Mouse (Mus musculus) small intestine, adult 10 weeks (tissue): ENCODE measurements around the gene Lingo4. TPM values are rescaled to one million over a fixed set of nuclear protein-coding genes. Genes with fewer than 3 reads are reported as not detected.

ENCODE experiments used
- polyA plus RNA-seq: library from polyadenylated mRNA; stranded (reverse); fragments of 350-450 nt; fragmentation: Illumina TruSeq; extraction: RNeasy Lipid Tissue Mini Kit (QIAGEN cat#74804); gene quantifications from one replicate; pipeline ENCODE4 v1.2.3, GENCODE M21; 2014; ENCODE audit warnings: low replicate concordance

The Lingo4 gene
- 0.19 TPM for polyA plus RNA-seq

GRCm38 (mm10) chr3:94398217-94398616 is at the start of gene Lingo4:
Gene Lingo4 (plus strand): TSS chr3:94398517.

GRCm38 (mm10) chr3:94362138-94362537 is 36.2 kb upstream of the Lingo4 start, which contains the start of gene C2cd4d:
Gene C2cd4d (plus strand): TSS chr3:94362438.

GRCm38 (mm10) chr3:94372641-94373040 is 25.7 kb upstream of the Lingo4 start, which contains the start of gene Rorc:
Gene Rorc (plus strand): TSS chr3:94372794.

GRCm38 (mm10) chr3:94413031-94413679 is 14.8 kb downstream of the Lingo4 start, which contains the start of gene Tdrkh:
Gene Tdrkh (plus strand): TSS chr3:94413273.

GRCm38 (mm10) chr3:94442951-94443596 is 44.8 kb downstream of the Lingo4 start, which contains the start of gene Mrpl9:
Gene Mrpl9 (plus strand): TSS chr3:94443318.

GRCm38 (mm10) chr3:94443597-94443964 is 45.3 kb downstream of the Lingo4 start, which contains the start of gene Oaz3:
Gene Oaz3 (minus strand): TSS chr3:94443915.

Other genes with a start within 250 kb of the Lingo4 start
- gene Gm10696, start 220.3 kb upstream of the Lingo4 start, polyA plus RNA-seq, result not detected
- not detected for gene Gm5286, start 201.8 kb upstream of the Lingo4 start, polyA plus RNA-seq
- not detected for gene Gm4778, start 134.5 kb upstream of the Lingo4 start, polyA plus RNA-seq
- gene Them4, start 88.4 kb upstream of the Lingo4 start, polyA plus RNA-seq, result 67.9 TPM
- not detected for gene Them5, start 56.4 kb upstream of the Lingo4 start, polyA plus RNA-seq
- gene C2cd4d, start 36.1 kb upstream of the Lingo4 start, polyA plus RNA-seq, result not detected
- 24.5 TPM for gene Rorc, start 25.7 kb upstream of the Lingo4 start, polyA plus RNA-seq
- 1.3 TPM for gene Tdrkh, start 14.8 kb downstream of the Lingo4 start, polyA plus RNA-seq
- 35.5 TPM for gene Mrpl9, start 44.8 kb downstream of the Lingo4 start, polyA plus RNA-seq
- not detected for gene Oaz3, start 45.4 kb downstream of the Lingo4 start, polyA plus RNA-seq
- gene Celf3, start 79.8 kb downstream of the Lingo4 start, polyA plus RNA-seq, result 0.19 TPM
- 0.85 TPM for gene Riiad1, start 81.8 kb downstream of the Lingo4 start, polyA plus RNA-seq
- gene Snx27, start 184.2 kb downstream of the Lingo4 start, polyA plus RNA-seq, result 38.1 TPM
- not detected for gene Gm10972, start 244.6 kb downstream of the Lingo4 start, polyA plus RNA-seq